Mouse (Mus musculus): ENCODE results near the gene Brd7.

DNA sequence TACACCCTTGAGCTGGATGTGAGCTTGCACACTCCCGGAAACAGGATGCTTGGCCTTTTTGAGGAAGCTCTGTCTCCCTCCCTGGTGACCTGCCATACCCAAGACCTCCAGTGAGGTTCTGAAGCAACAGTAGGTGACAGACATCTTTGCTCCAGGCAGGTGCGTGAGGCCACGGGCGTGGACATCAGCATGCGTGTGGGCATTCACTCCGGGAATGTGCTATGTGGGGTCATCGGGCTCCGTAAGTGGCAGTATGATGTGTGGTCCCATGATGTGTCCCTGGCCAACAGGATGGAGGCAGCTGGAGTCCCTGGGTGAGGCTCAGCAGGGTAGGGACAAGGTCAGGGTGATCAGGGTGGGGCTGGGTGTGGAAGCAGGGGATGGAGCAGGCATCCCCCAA is 46.7 kb downstream of the Brd7 start:
- TF ChIP-seq POLR2A (IDR thresholded peaks at IDR 0.05; ENCODE audit: low read depth, low read length) (no peak), CTCF (IDR thresholded peaks at IDR 0.05; ENCODE audit: extremely low read depth, insufficient read depth, insufficient read length, insufficient replicate concordance) (no peak)

Measured in spleen, adult 2 months (tissue).